Mouse (Mus musculus) cerebellum, adult 2 months (tissue): Measurements from ENCODE around the gene Hfe.

ENCODE experiments used
- CTCF ChIP-seq: fragments of 200-500 bp; IDR thresholded peaks from 2 replicates; pipeline ENCODE4 v1.5.1; 2011; ENCODE audit warnings: low read depth, mild to moderate bottlenecking, control low read depth, low read length, moderate library complexity, borderline replicate concordance; ENCODE audit not compliant: insufficient read depth
- POLR2A ChIP-seq: fragments of 200-500 bp; IDR thresholded peaks from 2 replicates; pipeline ENCODE4 v1.6.1; 2011; ENCODE audit warnings: low read length, control low read depth, borderline replicate concordance; ENCODE audit not compliant: insufficient read depth

DNA sequence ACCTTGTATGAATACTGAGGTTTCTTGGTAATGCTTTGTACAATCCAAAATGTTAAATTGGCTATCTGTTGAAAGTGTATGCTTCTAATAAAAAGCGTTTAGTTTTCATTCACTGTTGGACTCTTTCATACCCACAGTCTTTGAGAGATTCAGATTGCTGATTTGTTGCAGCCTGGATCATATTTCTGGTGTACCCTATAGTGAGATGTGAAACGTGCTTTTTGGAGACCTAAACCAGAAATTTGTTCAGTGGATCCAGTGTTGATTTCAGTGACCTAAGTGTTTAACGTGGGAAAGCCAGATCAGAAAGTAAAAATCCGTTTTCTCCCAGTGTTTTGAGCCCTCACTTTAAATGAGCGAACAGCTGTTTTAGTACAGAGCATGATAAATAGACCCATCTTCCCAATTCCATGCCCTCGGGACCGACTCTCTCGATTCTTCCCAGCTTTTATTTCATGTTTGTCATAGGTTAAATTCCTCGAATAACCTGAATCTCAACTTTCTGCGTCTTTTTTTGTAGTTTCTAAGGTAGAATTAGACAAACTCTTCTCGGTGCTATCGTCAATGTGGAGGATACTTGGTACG, 29.7 kb upstream of the Hfe start:
- TF ChIP-seq CTCF (no peak), POLR2A (no peak)
